Mouse (Mus musculus): ENCODE measurements at regions not wholly inside any gene's neighbourhood (a gene's known extent, or its start where the extent isn't known, plus 50 kb on each side); places are given as distances from the start of the nearest gene placed in this dataset.
A peak's percentile ranks its signal among the peaks of the same experiment; 100 is the strongest.

DNA sequence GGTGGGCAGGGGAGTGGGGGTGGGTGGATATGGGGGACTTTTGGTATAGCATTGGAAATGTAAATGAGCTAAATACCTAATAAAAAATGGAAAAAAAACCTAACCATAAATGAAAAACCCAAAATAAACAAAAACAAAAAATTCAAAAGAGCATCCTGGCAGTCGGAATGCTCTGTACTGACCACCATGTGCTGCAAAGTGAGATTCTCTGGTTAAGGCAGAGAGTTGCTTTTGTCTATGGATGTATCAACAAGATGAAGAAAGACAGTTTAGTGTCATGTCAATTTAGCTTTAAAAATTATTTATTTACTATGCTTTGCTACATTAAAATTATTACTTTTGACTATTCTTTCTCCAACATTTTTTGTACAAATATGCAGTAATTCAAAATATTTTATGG, 88.5 kb downstream of the E330014E10Rik start:
- Histone ChIP-seq H3K4me3 (no peak overlapping the region), H3K4me1 (no peaks in the 10 kb centered on the region), H3K9me3 (no peaks in the 10 kb centered on the region), H3K27me3 (replicated peaks) (no peaks in the 10 kb centered on the region), H3K4me2 (no peak overlapping the region), H3K36me3 (replicated peaks) (no peaks in the 10 kb centered on the region), H3K27ac (no peak overlapping the region), H3K9ac (no peak overlapping the region)
- no peak for ATAC-seq (replicated peaks)
- WGBS = 93% methylated on average over 1 of the region's 1 CpGs

GRCm38 (mm10) chr5:95864725-95865492, 89.1 kb downstream of the E330014E10Rik start:
- no peaks in the 10 kb centered on the region for H3K4me1 ChIP-seq
- no peak overlapping the region for H3K4me3 ChIP-seq
- no peak overlapping the region for H3K4me2 ChIP-seq
- 73% methylated on average over 3 of the region's 3 CpGs for WGBS
- no peaks in the 10 kb centered on the region for H3K9me3 ChIP-seq
- no peak overlapping the region for H3K9ac ChIP-seq
- H3K27ac ChIP-seq = no peak overlapping the region
- no peaks in the 10 kb centered on the region for H3K27me3 ChIP-seq (replicated peaks)
- ATAC-seq (replicated peaks) = no peak
- no peaks in the 10 kb centered on the region for H3K36me3 ChIP-seq (replicated peaks)

DNA sequence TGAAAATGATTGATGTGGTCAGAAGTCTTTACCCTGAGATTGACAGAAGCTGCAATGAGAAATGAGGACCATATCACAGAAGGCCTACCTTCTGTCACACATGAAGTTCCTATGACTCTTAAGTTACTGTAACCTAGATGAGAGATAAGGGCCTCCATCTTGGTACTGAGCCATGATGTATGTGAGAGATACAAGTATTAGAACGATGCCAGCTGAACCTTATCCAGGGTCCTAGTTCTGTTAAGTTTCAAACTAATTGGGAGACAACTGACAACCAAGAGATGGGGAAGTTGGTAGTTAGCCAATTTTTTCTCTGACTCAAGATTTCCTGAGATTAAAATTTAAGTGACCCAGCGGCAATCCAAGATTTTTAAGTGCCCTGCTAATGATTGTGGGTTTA, 89.7 kb downstream of the E330014E10Rik start:
- no peaks in the 10 kb centered on the region for H3K4me1 ChIP-seq
- H3K4me2 ChIP-seq = no peak overlapping the region
- WGBS = 82% methylated on average over 2 of the region's 2 CpGs
- H3K27ac ChIP-seq = no peak overlapping the region
- no peaks in the 10 kb centered on the region for H3K27me3 ChIP-seq (replicated peaks)
- H3K36me3 ChIP-seq (replicated peaks) = no peaks in the 10 kb centered on the region
- no peak overlapping the region for H3K9ac ChIP-seq
- no peak overlapping the region for H3K4me3 ChIP-seq
- H3K9me3 ChIP-seq = no peaks in the 10 kb centered on the region
- ATAC-seq (replicated peaks) = no peak

- H3K4me2 ChIP-seq = no peak overlapping the region
- WGBS = 82% methylated on average over 4 of the region's 4 CpGs
- H3K27me3 ChIP-seq (replicated peaks) = no peaks in the 10 kb centered on the region
These were observed 89.8 kb upstream of the Cxcl13 start for GRCm38 (mm10) chr5:95866848-95867495.

DNA sequence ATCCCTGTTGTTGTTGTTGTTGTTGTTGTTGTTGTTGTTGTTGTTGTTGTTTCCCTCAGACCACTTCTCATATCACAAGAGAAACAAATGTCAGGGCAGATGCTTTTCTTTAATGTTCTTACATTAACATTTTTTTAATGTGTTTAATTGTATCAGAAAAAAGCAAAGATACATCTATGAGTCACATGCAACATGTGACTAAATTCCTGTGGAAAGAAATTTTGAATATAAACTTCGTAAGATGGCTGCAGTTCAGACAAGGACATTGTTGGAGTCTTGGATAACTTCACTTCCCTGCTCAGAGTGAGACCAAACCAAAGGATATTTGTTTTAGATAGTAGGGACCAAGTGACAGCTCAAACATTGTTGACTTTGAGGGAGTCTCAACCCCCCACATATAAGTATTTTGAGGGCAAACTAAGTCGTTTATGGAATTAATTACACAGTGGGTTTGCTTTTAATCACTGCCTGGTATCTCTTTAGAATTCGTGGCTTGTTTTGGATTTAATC, 86.4 kb upstream of the Cxcl13 start:
- 64% methylated on average over 3 of the region's 3 CpGs for WGBS
- no peaks in the 10 kb centered on the region for H3K4me1 ChIP-seq
- H3K36me3 ChIP-seq (replicated peaks) = no peaks in the 10 kb centered on the region
- no peak overlapping the region for H3K9ac ChIP-seq
- no peak overlapping the region for H3K27ac ChIP-seq
- no peaks in the 10 kb centered on the region for H3K9me3 ChIP-seq
- no peak overlapping the region for H3K4me3 ChIP-seq
- no peaks in the 10 kb centered on the region for H3K27me3 ChIP-seq (replicated peaks)
- no peak for ATAC-seq (replicated peaks)
- H3K4me2 ChIP-seq = no peak overlapping the region

More at GRCm38 (mm10) chr5:95866848-95867495, 89.8 kb upstream of the Cxcl13 start:
- Histone ChIP-seq H3K4me3 (no peak overlapping the region), H3K27ac (no peak overlapping the region), H3K4me1 (no peaks in the 10 kb centered on the region), H3K9ac (no peak overlapping the region), H3K9me3 (no peaks in the 10 kb centered on the region), H3K36me3 (replicated peaks) (no peaks in the 10 kb centered on the region)
- no peak for ATAC-seq (replicated peaks)

DNA sequence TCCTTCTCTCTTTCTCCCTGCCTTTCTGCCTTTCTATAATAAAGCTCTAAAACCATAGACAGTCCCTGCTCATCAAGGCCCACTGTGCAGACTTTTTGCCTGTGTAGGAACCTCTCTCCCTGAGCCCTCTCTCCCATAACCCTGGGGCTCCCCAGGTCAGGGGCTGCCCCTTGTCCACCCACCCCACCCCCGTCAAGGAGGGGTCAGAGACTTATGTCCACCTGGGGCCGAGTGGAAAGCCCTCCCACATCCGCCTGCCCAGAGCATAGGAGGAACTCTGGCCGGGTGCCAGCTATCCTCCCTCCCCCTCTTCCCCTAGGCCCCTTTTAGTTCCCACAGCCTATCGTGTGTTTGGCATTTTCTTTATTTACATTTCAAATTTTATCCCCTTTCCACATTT, 81.8 kb upstream of the Cxcl13 start:
- Histone ChIP-seq H3K27ac (no peak overlapping the region), H3K4me2 (no peak overlapping the region), H3K4me3 (no peak overlapping the region), H3K9ac (no peak overlapping the region), H3K4me1 (no peaks in the 10 kb centered on the region), H3K36me3 (replicated peaks) (no peaks in the 10 kb centered on the region), H3K9me3 (no peaks in the 10 kb centered on the region), H3K27me3 (replicated peaks) (no peaks in the 10 kb centered on the region)
- WGBS = 66% methylated on average over 5 of the region's 5 CpGs
- ATAC-seq (replicated peaks) = no peak

GRCm38 (mm10) chr5:95880914-95881313, 75.8 kb upstream of the Cxcl13 start:
- Histone ChIP-seq H3K27ac (no peak overlapping the region), H3K4me2 (no peak overlapping the region), H3K9me3 (no peaks in the 10 kb centered on the region), H3K4me3 (no peak overlapping the region), H3K9ac (no peak overlapping the region), H3K36me3 (replicated peaks) (no peaks in the 10 kb centered on the region), H3K27me3 (replicated peaks) (no peaks in the 10 kb centered on the region), H3K4me1 (no peaks in the 10 kb centered on the region)
- peak; percentile 60; the same call in 1 of the 2 replicates for ATAC-seq (replicated peaks)
